Mouse (Mus musculus) embryonic facial prominence, embryonic 10.5 days (tissue): ENCODE measurements around the gene Exoc4. TPM values are rescaled to one million over a fixed set of nuclear protein-coding genes. Genes with fewer than 3 reads are reported as not detected.
A peak's percentile ranks its signal among the peaks of the same experiment; 100 is the strongest.

Experiments used
- DNase-seq: peaks from one replicate; pipeline ENCODE4 v3.0.0-alpha.2; 2017; ENCODE audit warnings: low spot score
- H3K27ac ChIP-seq: fragments of 300-500 bp; sonication (generic); replicated peaks from 2 replicates; pipeline ENCODE4 v1.5.1; 2016; ENCODE audit warnings: mild to moderate bottlenecking
- H3K27me3 ChIP-seq: fragments of 300-500 bp; sonication (generic); replicated peaks from 2 replicates; pipeline ENCODE4 v1.6.1; 2016; ENCODE audit warnings: low read depth, mild to moderate bottlenecking; ENCODE audit not compliant: poor library complexity, severe bottlenecking
- H3K36me3 ChIP-seq: fragments of 300-500 bp; sonication (generic); replicated peaks from 2 replicates; pipeline ENCODE4 v1.6.1; 2016; ENCODE audit warnings: mild to moderate bottlenecking, moderate library complexity
- H3K4me1 ChIP-seq: fragments of 300-500 bp; sonication (generic); 2 replicates; pipeline ENCODE4 v1.6.1; 2016
- H3K4me3 ChIP-seq: fragments of 300-500 bp; sonication (generic); 2 replicates; pipeline ENCODE4 v1.5.1; 2016; ENCODE audit warnings: mild to moderate bottlenecking, moderate library complexity
- H3K9me3 ChIP-seq: fragments of 300-500 bp; sonication (generic); 2 replicates; pipeline ENCODE4 v1.6.1; 2016; ENCODE audit warnings: mild to moderate bottlenecking
- WGBS: fragments of 180-500 bp; shearing (Covaris S2); methylation state at CpG from one replicate; pipeline ENCODE4 v1.1.7; 2016; 5-methylcytosine and 5-hydroxymethylcytosine counted together
- polyA plus RNA-seq: library from polyadenylated mRNA; unstranded; fragments of >200 nt; fragmentation: Nextera tagmentation; extraction: Ambion mirVana; gene quantifications from 2 replicates; pipeline ENCODE4 v1.2.1, GENCODE M21; 2016

The Exoc4 gene
- polyA plus RNA-seq, 1 experiment from 2014 or later, result 32.1 TPM

DNA sequence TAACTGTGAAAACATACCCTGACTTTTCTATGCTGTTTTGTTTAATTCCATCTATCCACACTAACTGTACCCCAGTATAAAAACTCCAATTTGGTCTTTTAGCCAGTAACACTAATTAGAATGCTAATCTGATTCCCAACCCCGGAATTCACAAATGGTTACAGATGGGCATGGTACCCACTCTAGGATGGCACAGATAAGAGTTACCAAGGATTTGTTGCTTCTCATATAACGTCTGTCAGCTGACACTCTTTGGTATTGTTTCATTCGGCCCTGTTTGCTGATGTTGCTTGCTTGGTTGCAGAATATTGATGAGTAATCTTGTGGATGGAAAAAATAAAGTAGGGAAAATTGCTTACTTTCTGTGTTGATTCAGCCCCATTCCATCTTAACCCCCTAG, 462.9 kb downstream of the Exoc4 start:
- 65% methylated on average over 3 of the region's 3 CpGs for WGBS
- H3K27me3 ChIP-seq, result no peaks in the 10 kb centered on the region
- no peaks in the 10 kb centered on the region for H3K36me3 ChIP-seq
- DNase-seq, result no peak
- peaks cover 17% of the 10 kb centered on the region for H3K4me1 ChIP-seq
- no peak overlapping the region for H3K4me3 ChIP-seq
- H3K27ac ChIP-seq, result no peak overlapping the region
- no peaks in the 10 kb centered on the region for H3K9me3 ChIP-seq

DNA sequence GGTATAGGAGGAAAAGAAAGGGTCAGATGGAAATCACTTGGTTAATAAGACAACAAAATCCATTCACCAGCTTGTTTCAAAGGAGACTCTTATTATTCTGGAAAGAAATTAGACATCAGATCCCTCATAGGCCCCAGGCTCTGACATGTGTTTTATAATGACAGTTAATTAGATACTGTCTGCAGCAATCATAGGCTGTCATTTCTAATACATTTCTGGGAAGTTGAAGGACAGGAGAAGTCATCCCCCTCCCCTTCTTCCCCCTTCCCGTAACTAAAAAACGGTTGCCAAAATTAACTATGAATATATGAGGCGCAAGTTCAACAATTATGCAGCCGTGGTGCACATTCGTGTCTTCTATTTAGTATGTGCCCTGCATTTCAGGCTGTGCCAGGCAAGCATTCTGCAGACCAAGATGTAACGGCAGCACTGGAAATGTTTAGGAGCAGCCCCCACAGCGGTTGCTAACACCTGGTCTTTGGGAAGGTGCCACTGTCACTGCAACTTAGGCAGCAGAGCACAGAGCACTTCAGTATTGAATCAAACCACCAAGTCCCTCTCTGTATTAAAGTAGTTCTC, 463.7 kb downstream of the Exoc4 start:
- H3K9me3 ChIP-seq, result no peaks in the 10 kb centered on the region
- H3K36me3 ChIP-seq, result no peaks in the 10 kb centered on the region
- H3K4me3 ChIP-seq, result no peak overlapping the region
- 80% methylated on average over 7 of the region's 7 CpGs for WGBS
- no peaks in the 10 kb centered on the region for H3K27me3 ChIP-seq
- no peak overlapping the region for H3K27ac ChIP-seq
- H3K4me1 ChIP-seq, result peaks cover 17% of the 10 kb centered on the region
- peak; percentile 10 for DNase-seq

DNA sequence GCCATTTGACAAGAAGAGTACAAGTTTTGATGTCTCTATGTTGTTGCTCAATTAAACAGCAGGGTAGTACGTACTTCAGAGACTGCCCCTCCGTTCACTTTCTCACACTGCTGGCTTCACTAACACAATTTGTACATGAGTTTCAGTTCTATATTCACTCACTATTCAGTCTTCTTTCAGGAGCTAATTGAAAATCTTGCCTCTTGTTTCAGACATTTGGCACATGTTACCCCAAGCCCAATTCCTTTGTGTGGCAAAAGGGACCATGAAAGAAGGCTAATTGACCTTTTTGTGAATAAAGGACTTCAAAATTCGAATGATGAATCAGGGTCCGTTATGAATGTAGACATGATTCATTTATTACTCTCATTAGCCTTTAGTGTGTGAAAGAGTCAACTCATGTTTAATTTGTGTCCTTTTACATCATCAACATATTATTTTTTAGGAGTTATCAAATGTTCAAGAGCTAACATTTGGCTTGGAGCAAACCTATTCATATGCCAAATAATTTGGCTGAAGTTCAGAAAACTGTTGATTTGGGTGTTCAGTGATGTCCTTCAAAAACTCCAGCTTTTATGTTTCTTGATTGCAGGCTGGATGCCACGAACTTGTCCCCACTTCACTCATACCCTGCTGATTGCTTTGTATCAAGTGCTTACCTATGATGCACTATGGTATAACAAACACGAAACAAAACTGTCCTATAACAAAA, 467.5 kb downstream of the Exoc4 start:
- WGBS, result 88% methylated on average over 6 of the region's 6 CpGs
- no peak for DNase-seq
- no peak overlapping the region for H3K27ac ChIP-seq
- H3K27me3 ChIP-seq, result no peaks in the 10 kb centered on the region
- H3K9me3 ChIP-seq, result no peaks in the 10 kb centered on the region
- peaks cover 16% of the 10 kb centered on the region for H3K4me1 ChIP-seq
- no peaks in the 10 kb centered on the region for H3K36me3 ChIP-seq
- H3K4me3 ChIP-seq, result no peak overlapping the region

GRCm38 (mm10) chr6:33721166-33721565, 472.3 kb downstream of the Exoc4 start:
- no peak for DNase-seq
- Histone ChIP-seq H3K4me3 (no peak overlapping the region), H3K27me3 (no peaks in the 10 kb centered on the region), H3K4me1 (peaks cover 9% of the 10 kb centered on the region), H3K9me3 (no peaks in the 10 kb centered on the region), H3K36me3 (no peaks in the 10 kb centered on the region), H3K27ac (no peak overlapping the region)
- WGBS, result 36% methylated on average over 4 of the region's 4 CpGs

DNA sequence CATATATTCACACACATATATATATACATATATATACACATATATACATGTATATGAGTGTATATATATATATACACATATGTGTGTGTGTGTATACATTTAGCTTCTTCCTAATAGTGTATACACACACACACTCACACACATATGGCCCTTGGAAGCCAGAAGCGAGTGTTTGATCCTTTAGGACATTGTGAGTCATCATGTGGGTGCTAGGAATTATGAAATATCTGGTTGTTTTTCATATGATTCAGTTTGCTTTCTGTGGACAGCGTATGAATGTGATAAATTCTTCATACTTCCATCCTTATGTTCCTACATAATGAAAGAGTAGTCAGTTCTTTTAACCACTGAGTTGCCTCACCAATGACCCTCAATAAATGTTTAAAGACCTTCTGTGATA, 473.9 kb downstream of the Exoc4 start:
- H3K27ac ChIP-seq, result no peak overlapping the region
- no peak overlapping the region for H3K4me3 ChIP-seq
- no peaks in the 10 kb centered on the region for H3K27me3 ChIP-seq
- no peak for DNase-seq
- H3K36me3 ChIP-seq, result no peaks in the 10 kb centered on the region
- WGBS, result 90% methylated on average over 2 of the region's 2 CpGs
- H3K4me1 ChIP-seq, result peaks cover 16% of the 10 kb centered on the region
- H3K9me3 ChIP-seq, result no peaks in the 10 kb centered on the region

GRCm38 (mm10) chr6:33724596-33724995, 475.7 kb downstream of the Exoc4 start:
- H3K36me3 ChIP-seq, result no peaks in the 10 kb centered on the region
- WGBS, result 89% methylated on average over 3 of the region's 3 CpGs
- H3K4me1 ChIP-seq, result peaks cover 16% of the 10 kb centered on the region
- H3K27ac ChIP-seq, result no peak overlapping the region
- no peak for DNase-seq
- H3K4me3 ChIP-seq, result no peak overlapping the region
- H3K27me3 ChIP-seq, result no peaks in the 10 kb centered on the region
- H3K9me3 ChIP-seq, result no peaks in the 10 kb centered on the region

DNA sequence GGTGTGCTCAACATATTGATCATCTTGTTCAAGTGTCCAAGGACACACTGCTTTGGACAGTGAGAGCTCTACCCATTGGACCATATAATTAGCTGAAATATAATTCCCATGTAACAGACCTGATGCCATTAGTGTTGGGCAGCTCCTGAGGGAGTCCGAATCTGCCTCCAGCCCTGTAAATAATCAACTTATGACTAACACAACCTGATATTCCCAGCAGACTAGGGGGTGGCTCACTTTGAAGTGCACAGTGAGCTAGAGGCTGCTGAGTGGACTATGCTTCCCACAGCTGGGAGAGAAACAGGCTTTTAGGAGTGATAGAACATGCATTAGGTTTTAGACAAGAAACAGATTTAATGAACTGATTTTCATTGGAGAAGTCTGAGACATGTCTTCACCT, 478.4 kb downstream of the Exoc4 start:
- H3K4me1 ChIP-seq, result 0 out of 2 replicates have a peak, but pooled peaks cover 7% of the 10 kb centered on the region
- no peaks in the 10 kb centered on the region for H3K9me3 ChIP-seq
- no peaks in the 10 kb centered on the region for H3K36me3 ChIP-seq
- no peak for DNase-seq
- H3K27ac ChIP-seq, result no peak overlapping the region
- no peak overlapping the region for H3K4me3 ChIP-seq
- WGBS, result 59% methylated on average over 1 of the region's 1 CpGs
- H3K27me3 ChIP-seq, result no peaks in the 10 kb centered on the region

DNA sequence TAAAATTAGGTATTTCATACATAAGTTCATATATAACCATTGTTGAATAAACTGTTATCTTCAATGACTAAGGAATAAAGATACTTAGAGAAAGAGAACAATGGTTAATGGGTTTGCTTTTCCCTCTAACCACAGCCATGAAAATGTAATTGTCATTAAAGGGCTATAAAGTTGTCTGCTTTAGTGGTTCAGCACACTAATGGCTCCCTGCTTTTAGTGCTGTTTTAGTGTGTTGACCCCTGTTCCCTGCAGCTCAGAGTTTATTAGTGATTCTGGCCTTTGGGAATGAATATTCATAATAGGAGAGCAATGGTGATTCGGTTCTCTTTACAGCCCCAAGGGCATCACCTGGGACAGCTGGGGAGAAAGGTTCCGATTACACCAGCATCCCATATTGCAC, 483.3 kb downstream of the Exoc4 start:
- WGBS, result 71% methylated on average over 2 of the region's 2 CpGs
- Histone ChIP-seq H3K4me1 (peaks cover 7% of the 10 kb centered on the region), H3K27ac (no peak overlapping the region), H3K36me3 (no peaks in the 10 kb centered on the region), H3K4me3 (no peak overlapping the region), H3K27me3 (no peaks in the 10 kb centered on the region), H3K9me3 (no peaks in the 10 kb centered on the region)
- no peak for DNase-seq

DNA sequence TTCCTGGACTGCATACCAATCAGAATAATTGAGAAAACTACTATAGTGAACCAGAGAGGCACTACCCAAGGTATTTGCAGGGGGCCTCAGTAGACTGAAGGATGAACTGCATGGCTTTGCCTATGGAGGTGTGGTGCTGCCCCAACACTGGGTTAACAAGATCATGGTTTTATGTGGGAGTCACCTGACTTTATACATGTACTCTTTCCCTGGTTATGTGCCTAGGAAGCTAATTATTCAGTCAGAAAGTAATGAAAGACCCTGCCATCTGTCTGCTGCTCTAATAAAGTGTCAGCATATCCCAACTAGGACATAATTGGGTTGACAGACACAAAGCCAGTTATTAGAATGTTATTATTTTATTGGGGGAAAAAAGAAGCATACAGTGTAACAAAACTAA, 484.7 kb downstream of the Exoc4 start:
- H3K4me1 ChIP-seq, result peaks cover 5% of the 10 kb centered on the region
- no peak overlapping the region for H3K4me3 ChIP-seq
- no peak overlapping the region for H3K27ac ChIP-seq
- H3K27me3 ChIP-seq, result no peaks in the 10 kb centered on the region
- no peaks in the 10 kb centered on the region for H3K36me3 ChIP-seq
- no peak for DNase-seq
- no peaks in the 10 kb centered on the region for H3K9me3 ChIP-seq

DNA sequence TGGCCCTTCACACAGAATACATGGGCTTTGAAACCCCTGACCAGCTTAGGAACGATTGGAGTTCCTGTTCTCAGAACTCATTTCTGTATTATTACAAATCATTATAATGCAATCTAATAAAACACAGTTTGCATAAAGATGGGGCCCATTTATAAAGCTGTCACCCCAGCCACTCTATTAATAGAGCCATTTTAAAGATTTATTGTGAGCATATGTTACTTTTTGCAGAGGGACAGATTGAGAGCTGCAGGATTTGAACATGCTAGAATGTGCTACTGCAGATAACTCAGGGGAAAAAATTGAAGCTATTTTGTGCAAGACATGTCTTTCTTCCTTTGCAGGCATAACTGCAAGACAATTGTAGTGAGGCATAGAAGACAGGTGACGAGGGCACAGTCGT, 485.1 kb downstream of the Exoc4 start:
- H3K4me3 ChIP-seq, result no peak overlapping the region
- WGBS, result 93% methylated on average over 3 of the region's 3 CpGs
- DNase-seq, result no peak
- H3K9me3 ChIP-seq, result no peaks in the 10 kb centered on the region
- H3K27me3 ChIP-seq, result no peaks in the 10 kb centered on the region
- no peaks in the 10 kb centered on the region for H3K36me3 ChIP-seq
- no peak overlapping the region for H3K27ac ChIP-seq
- peaks cover 9% of the 10 kb centered on the region for H3K4me1 ChIP-seq

DNA sequence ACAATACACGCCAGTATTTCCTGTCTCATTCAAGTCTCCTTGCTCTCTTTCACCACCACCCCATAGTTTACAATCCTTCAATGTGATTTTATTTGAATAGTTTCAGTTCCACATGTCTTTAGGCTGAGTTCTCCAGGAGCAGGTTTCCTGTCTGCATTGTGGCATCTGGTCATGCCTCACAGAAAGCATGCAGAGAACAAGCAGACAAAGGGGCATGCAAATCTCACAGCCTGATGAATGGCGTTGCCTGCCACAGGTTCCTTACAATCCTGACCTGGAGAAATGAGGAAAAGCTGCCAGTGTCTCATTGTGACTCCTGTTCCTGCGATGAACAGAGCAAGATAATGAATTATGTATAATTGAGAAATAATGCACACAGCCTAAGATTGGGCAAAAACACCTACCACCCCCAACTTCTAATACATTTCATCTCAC, 490.0 kb downstream of the Exoc4 start:
- peaks cover 14% of the 10 kb centered on the region for H3K4me1 ChIP-seq
- 57% methylated on average over 3 of the region's 3 CpGs for WGBS
- peaks cover 8% of the 10 kb centered on the region; the same call in 1 of the 2 replicates for H3K9me3 ChIP-seq
- no peaks in the 10 kb centered on the region for H3K36me3 ChIP-seq
- H3K27me3 ChIP-seq, result no peaks in the 10 kb centered on the region
- DNase-seq, result no peak
- H3K27ac ChIP-seq, result no peak overlapping the region; the same call in 1 of the 2 replicates
- H3K4me3 ChIP-seq, result no peak overlapping the region

GRCm38 (mm10) chr6:33739304-33739703, 490.4 kb downstream of the Exoc4 start:
- no peaks in the 10 kb centered on the region for H3K27me3 ChIP-seq
- no peaks in the 10 kb centered on the region for H3K36me3 ChIP-seq
- 75% methylated on average over 4 of the region's 4 CpGs for WGBS
- DNase-seq, result no peak
- H3K9me3 ChIP-seq, result peaks cover 8% of the 10 kb centered on the region; the same call in 1 of the 2 replicates
- H3K4me1 ChIP-seq, result peaks cover 14% of the 10 kb centered on the region
- no peak overlapping the region for H3K27ac ChIP-seq
- H3K4me3 ChIP-seq, result no peak overlapping the region

DNA sequence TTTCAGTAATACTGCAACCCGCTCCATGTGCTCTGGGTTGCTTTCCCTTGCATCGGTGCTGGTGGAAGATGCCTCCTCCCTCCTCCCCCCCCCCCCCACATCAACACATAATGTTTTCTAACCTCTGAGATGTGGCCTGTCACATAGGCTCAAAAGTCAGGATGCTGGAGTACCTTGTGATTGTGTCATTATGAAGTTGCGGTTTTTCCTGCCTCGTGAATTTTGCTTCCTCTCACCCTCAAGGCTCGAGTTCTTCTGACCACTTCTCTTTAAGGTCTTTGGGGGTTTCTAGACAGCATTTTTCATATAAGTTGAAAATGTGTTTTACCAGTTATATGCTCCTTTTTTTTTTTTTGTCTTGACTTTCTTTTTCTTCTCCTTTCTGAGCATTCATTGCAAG, 507.1 kb downstream of the Exoc4 start:
- no peaks in the 10 kb centered on the region for H3K27me3 ChIP-seq
- no peak for DNase-seq
- H3K4me1 ChIP-seq, result no peaks in the 10 kb centered on the region
- H3K4me3 ChIP-seq, result no peak overlapping the region
- no peaks in the 10 kb centered on the region for H3K9me3 ChIP-seq
- no peaks in the 10 kb centered on the region for H3K36me3 ChIP-seq
- 92% methylated on average over 5 of the region's 5 CpGs for WGBS
- no peak overlapping the region for H3K27ac ChIP-seq
